Mouse (Mus musculus) intestine, embryonic 16.5 days (tissue): ENCODE results near the gene Lad1. TPM values are rescaled to one million over a fixed set of nuclear protein-coding genes. Genes with fewer than 3 reads are reported as not detected.

Experiments
- ATAC-seq: fragments of 200-750 bp; cut with Nextera tagmentation; 2 replicates; pipeline ENCODE4 v1.8.0; 2017; ENCODE audit warnings: moderate TSS enrichment, moderate library complexity
- H3K27ac ChIP-seq: fragments of 300-500 bp; sonication (generic); 2 replicates; pipeline ENCODE4 v1.5.1; 2014; ENCODE audit warnings: mild to moderate bottlenecking, low read length
- H3K27me3 ChIP-seq: fragments of 300-500 bp; sonication (generic); replicated peaks from 2 replicates; pipeline ENCODE4 v1.6.1; 2014; ENCODE audit warnings: low read length, control low read depth, mixed read lengths; ENCODE audit not compliant: control insufficient read depth, insufficient read depth
- H3K36me3 ChIP-seq: fragments of 300-500 bp; sonication (generic); 2 replicates; pipeline ENCODE4 v1.6.1; 2014; ENCODE audit warnings: low read length, control low read depth; ENCODE audit not compliant: control insufficient read depth, insufficient read depth
- H3K4me1 ChIP-seq: fragments of 300-500 bp; sonication (generic); 2 replicates; pipeline ENCODE4 v1.6.1; 2014; ENCODE audit warnings: low read length, control low read depth, mixed read lengths; ENCODE audit not compliant: control insufficient read depth, insufficient read depth
- H3K4me2 ChIP-seq: fragments of 300-500 bp; sonication (generic); 2 replicates; pipeline ENCODE4 v1.6.1; 2014; ENCODE audit warnings: low read depth, low read length, control low read depth
- H3K4me3 ChIP-seq: fragments of 300-500 bp; sonication (generic); 2 replicates; pipeline ENCODE4 v1.5.1; 2014; ENCODE audit warnings: mild to moderate bottlenecking, low read length
- H3K9ac ChIP-seq: fragments of 300-500 bp; sonication (generic); 2 replicates; pipeline ENCODE4 v1.6.1; 2014; ENCODE audit warnings: low read depth, low read length
- H3K9me3 ChIP-seq: fragments of 300-500 bp; sonication (generic); 2 replicates; pipeline ENCODE4 v1.6.1; 2016; ENCODE audit warnings: low read length, control low read depth; ENCODE audit not compliant: control insufficient read depth
- WGBS: fragments of 180-500 bp; shearing (Covaris S2); extraction: QIAGEN DNeasy Blood & Tissue Kit; methylation state at CpG from one replicate; pipeline ENCODE4 v1.1.7; 2014; 5-methylcytosine and 5-hydroxymethylcytosine counted together
- polyA plus RNA-seq: library from polyadenylated mRNA; unstranded; fragments of >200 nt; fragmentation: Nextera tagmentation; extraction: Ambion mirVana; gene quantifications from 2 replicates; pipeline ENCODE4 v1.2.1, GENCODE M21; 2015

Gene Lad1
- polyA plus RNA-seq, 1 experiment from 2014 or later: 260 TPM

DNA sequence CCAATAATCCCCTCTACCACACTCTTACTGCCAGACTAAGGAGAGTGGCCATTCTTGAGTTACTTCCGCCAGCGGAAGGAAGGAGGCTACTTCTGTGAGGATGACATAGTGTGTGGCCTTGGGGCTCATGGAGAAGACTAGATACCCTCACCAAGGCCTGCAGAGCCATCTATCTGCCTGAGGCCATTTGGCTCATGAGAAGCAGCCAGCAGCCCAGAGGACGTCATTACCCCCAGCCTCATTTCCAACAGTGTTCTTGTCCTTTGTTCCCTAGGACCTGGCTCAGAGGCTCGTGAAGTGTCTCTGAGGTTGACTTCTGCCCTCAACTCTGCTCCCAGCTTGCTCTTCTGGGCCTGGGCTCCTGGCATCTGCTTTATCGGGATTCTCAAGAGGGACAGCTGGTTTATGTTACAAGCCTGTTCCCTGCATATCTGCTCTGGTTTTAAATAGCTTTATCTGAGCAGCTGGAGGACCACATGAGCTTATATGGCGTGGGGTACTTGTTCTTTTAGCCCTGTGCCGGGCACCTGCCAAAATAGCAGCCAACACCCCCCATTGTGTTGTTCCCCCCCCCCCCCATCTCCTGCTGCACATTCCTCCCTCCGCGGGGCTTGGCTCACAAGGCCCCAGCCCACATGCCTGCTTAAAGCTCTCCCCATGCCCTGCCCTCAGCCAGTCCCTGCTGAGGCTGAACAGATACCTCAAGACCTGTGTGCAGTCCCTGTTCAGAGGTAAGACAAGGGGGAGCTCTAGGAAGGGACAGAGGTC, 17.5 kb downstream of the Lad1 start, which contains the start of gene Tnnt2:
TSS of gene Tnnt2 (plus strand) at position 639 of the 768 bp plus-strand sequence.
- ATAC-seq: peak; percentile 19; the same call in 1 of the 2 replicates

DNA sequence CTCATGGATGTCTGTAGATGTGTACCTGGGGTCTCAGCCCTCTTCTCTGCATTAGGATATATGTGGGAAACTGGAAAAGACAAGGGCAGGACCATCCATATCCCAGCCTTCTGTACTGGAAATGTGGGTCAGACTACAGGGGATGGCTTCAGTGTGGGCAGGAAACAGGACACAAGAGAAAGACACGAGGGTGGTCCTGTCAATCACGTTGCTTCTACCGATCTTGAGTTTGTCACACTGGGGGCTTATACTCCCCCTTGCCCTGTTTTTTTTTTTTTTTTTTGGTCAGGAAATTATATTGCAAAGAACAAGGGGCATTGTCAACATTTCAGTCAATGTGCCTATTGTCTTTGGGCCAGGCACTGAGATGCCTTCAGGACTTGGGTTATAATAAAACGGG, 20.2 kb downstream of the Lad1 start:
- Histone ChIP-seq H3K36me3 (no peaks in the 10 kb centered on the region; the same call in 1 of the 2 replicates), H3K9ac (no peak overlapping the region), H3K27ac (no peak overlapping the region), H3K9me3 (no peaks in the 10 kb centered on the region), H3K4me3 (no peak overlapping the region), H3K27me3 (no peaks in the 10 kb centered on the region), H3K4me1 (no peaks in the 10 kb centered on the region), H3K4me2 (no peak overlapping the region)
- no peak for ATAC-seq
- WGBS: 61% methylated on average over 4 of the region's 4 CpGs

More for the DNA sequence above, 17.5 kb downstream of the Lad1 start, which contains the start of gene Tnnt2:
- Histone ChIP-seq H3K9ac (no peak within 1 kb of the TSS), H3K36me3 (no peaks in the 10 kb centered on the region; the same call in 1 of the 2 replicates), H3K4me1 (0 out of 2 replicates have a peak, but pooled peaks cover 3% of the 10 kb centered on the region), H3K4me2 (no peak within 1 kb of the TSS), H3K27me3 (no peaks in the 10 kb centered on the region), H3K4me3 (no peak within 1 kb of the TSS), H3K9me3 (no peaks in the 10 kb centered on the region), H3K27ac (peak within 1 kb of the TSS; percentile 40; the same call in 1 of the 2 replicates)
- 38% methylated on average over 9 of the region's 9 CpGs for WGBS

DNA sequence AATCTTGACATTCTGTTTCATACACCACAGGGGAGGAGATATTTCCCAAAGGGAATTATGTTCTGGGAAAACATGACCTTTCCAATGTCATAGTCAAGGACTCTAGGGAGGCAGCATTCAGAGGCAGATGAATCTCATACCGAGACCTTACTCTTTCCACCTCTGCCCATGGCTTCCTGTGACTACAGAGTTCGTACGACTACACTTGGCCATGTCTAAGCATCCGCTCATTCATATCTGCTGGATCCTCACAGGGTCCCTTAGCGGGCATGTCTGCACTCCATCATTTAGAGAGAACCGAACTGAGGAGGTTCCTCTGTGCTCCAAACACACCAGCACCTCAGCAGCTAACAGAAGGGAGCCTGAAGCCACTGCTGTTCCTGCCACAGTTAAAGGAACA, 20.7 kb downstream of the Lad1 start:
- no peak for ATAC-seq
- H3K9ac ChIP-seq: no peak overlapping the region
- no peaks in the 10 kb centered on the region for H3K9me3 ChIP-seq
- no peak overlapping the region for H3K4me2 ChIP-seq
- WGBS: 85% methylated on average over 6 of the region's 6 CpGs
- H3K36me3 ChIP-seq: no peaks in the 10 kb centered on the region
- no peaks in the 10 kb centered on the region for H3K4me1 ChIP-seq
- no peaks in the 10 kb centered on the region for H3K27me3 ChIP-seq
- no peak overlapping the region for H3K27ac ChIP-seq
- H3K4me3 ChIP-seq: no peak overlapping the region

DNA sequence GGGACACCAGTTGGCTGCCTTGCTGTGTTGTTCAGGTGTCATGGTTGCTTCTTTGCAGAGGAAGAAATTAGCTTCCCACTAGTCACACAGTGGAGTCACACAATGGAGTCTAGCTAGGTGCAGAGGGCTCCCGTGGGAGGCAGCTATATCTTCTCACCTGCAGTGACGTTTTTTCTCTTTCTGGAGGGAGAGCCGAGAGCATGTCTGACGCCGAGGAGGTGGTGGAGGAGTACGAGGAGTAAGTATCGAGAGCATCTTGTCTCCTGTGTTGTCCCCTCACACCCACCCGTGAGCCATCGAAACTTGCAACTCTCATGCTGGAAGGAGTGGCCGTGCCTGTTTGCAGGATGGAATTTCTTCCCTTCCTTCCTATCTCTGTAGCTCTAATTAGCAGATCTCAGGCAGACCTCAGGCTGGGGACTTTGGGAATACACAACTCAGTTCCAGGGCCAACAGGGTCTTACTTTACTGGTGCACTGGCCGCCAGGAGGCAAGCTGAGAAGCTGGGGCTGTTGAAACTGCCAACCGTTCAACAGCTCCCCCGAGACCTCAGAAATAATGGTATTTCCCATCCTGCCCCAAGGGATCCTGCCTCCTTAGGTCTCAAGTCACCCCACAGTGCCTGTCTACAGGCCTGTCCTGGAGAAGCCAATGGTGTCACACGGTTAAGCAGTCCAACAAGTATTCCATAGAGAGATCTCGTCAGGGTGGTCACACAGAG, 22.4 kb downstream of the Lad1 start:
- 68% methylated on average over 15 of the region's 15 CpGs for WGBS
- H3K4me3 ChIP-seq: no peak overlapping the region

DNA sequence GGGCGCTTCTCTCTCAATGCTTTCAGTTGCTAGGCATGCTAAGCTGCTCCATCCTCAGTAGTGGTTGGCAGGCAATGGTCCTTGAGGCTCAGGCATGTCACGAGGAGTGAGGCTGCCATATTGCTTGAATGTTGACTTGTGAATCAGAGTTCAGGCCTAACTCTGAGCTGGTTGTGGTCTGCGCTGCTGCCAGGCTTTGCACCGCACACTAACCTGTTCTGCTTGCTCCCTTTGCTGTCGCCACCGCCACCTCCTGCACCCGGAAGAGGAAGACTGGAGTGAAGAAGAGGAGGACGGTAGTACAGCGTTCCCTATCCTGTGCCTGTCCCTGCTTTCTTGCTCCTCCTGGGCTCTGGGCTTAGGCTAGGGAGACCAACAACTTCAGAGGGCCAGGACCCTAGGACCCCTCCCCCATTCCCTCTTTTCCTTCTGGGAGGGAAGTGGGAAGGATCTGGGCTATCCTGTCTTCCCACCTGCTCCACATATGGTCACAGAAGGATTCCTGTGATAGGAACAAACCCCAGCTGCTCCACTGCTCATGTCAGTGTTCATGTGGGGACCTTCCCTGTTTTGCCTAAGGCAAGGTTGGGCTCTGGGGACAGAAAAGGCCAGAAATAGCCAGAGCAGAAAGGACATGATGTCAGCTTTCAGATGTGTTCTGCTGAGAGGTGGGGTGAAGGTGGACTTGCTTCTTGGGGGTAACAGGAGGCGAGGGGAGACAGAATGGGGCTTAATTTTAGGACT, 25.3 kb downstream of the Lad1 start:
- 92% methylated on average over 10 of the region's 10 CpGs for WGBS
- ATAC-seq: no peak
- no peaks in the 10 kb centered on the region for H3K36me3 ChIP-seq
- H3K4me2 ChIP-seq: no peak overlapping the region
- H3K4me3 ChIP-seq: no peak overlapping the region
- H3K4me1 ChIP-seq: no peaks in the 10 kb centered on the region
- no peak overlapping the region for H3K9ac ChIP-seq
- no peaks in the 10 kb centered on the region for H3K9me3 ChIP-seq
- no peak overlapping the region for H3K27ac ChIP-seq
- H3K27me3 ChIP-seq: no peaks in the 10 kb centered on the region

More for the DNA sequence above, 22.4 kb downstream of the Lad1 start:
- no peaks in the 10 kb centered on the region for H3K27me3 ChIP-seq
- H3K9me3 ChIP-seq: no peaks in the 10 kb centered on the region
- no peak for ATAC-seq
- no peak overlapping the region for H3K4me2 ChIP-seq
- H3K9ac ChIP-seq: no peak overlapping the region
- H3K36me3 ChIP-seq: no peaks in the 10 kb centered on the region
- H3K4me1 ChIP-seq: no peaks in the 10 kb centered on the region
- no peak overlapping the region for H3K27ac ChIP-seq

DNA sequence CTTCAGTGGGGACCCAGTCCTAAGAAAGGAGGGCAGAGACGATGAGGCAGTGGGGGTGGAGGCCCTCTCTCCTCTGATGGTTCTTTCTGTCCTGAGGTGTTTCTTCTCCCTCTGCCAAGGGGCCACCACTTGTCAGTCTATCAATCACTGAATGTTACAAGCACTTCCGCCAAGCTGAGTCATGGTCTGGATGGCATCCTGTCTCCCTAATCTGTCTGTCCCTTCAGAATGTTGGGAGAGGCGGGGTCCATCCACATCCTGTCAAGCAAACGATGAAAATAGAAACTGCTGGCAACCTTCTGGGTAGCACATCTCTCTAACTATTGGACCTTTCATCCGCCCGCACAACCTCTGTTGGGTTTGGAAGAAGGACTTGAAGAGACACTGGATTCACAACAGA, 26.1 kb downstream of the Lad1 start:
- no peak overlapping the region for H3K4me2 ChIP-seq
- no peak overlapping the region for H3K9ac ChIP-seq
- H3K4me3 ChIP-seq: no peak overlapping the region
- H3K4me1 ChIP-seq: no peaks in the 10 kb centered on the region
- H3K36me3 ChIP-seq: no peaks in the 10 kb centered on the region
- no peak overlapping the region for H3K27ac ChIP-seq
- no peaks in the 10 kb centered on the region for H3K9me3 ChIP-seq
- WGBS: 68% methylated on average over 6 of the region's 6 CpGs
- no peak for ATAC-seq
- H3K27me3 ChIP-seq: no peaks in the 10 kb centered on the region

DNA sequence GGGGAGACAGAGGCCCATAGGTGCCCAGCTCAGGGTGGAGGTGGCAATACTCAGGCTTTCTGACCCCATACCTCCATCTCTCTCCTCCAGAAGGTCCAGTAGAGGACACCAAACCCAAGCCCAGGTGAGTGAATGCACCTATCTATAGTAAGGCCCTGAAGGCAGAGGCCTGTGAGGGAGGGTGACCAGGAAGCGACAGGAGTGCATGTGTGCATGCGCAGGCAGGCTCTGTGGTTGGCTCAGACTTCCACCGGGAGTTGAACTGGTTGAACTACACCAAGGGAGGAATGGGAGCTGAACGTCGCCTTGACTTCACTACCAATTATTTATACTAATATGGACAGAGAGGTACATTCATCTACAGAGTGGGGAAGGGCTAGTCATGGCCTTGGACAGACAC, 28.2 kb downstream of the Lad1 start:
- Histone ChIP-seq H3K27ac (no peak overlapping the region), H3K27me3 (no peaks in the 10 kb centered on the region), H3K36me3 (no peaks in the 10 kb centered on the region), H3K9me3 (no peaks in the 10 kb centered on the region), H3K4me2 (no peak overlapping the region), H3K4me3 (no peak overlapping the region), H3K9ac (no peak overlapping the region), H3K4me1 (no peaks in the 10 kb centered on the region)
- 81% methylated on average over 5 of the region's 5 CpGs for WGBS
- ATAC-seq: 0 out of 2 replicates have a peak, but pooled peaks have one; percentile 10

DNA sequence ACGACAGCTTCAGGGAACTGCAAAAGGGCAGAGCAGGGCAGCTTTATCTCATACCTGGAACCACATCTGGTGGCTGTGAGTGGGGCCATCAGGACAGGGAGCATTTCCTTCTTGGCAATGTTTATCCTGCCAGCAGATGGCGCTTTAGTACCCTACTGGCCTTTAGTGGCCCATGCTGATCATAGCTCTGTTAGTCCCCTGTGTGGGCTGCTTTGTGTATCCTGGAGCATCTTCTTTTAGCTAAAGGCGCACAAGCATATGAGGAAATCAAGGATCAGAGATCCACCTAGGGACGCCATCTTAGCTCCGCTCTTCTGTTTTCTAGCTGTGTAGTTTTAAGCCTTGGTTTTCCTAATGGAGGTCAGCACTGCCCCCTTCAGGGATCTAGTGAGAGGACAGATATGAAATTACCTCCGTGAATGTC, 28.8 kb downstream of the Lad1 start:
- Histone ChIP-seq H3K9ac (no peak overlapping the region), H3K27me3 (no peaks in the 10 kb centered on the region), H3K4me2 (no peak overlapping the region), H3K4me1 (no peaks in the 10 kb centered on the region), H3K4me3 (no peak overlapping the region), H3K9me3 (no peaks in the 10 kb centered on the region), H3K27ac (no peak overlapping the region), H3K36me3 (no peaks in the 10 kb centered on the region)
- WGBS: 26% methylated on average over 6 of the region's 6 CpGs
- peak; percentile 64 for ATAC-seq
